Mouse (Mus musculus) forebrain, embryonic 16.5 days (tissue): Measurements from ENCODE around the gene Stx6. TPM values are rescaled to one million over a fixed set of nuclear protein-coding genes. Genes with fewer than 3 reads are reported as not detected.

Source experiments
- ATAC-seq: fragments of 200-750 bp; cut with Nextera tagmentation; 2 replicates; pipeline ENCODE4 v1.8.0; 2017; ENCODE audit warnings: mild to moderate bottlenecking, moderate library complexity
- H3K27ac ChIP-seq: fragments of 300-500 bp; sonication (generic); 2 replicates; pipeline ENCODE4 v1.5.1; 2014; ENCODE audit warnings: low read length, control low read depth
- H3K27me3 ChIP-seq: fragments of 300-500 bp; sonication (generic); replicated peaks from 2 replicates; pipeline ENCODE4 v1.6.1; 2014; ENCODE audit warnings: low read length; ENCODE audit not compliant: control insufficient read depth, insufficient read depth
- H3K36me3 ChIP-seq: fragments of 300-500 bp; sonication (generic); 2 replicates; pipeline ENCODE4 v1.6.1; 2014; ENCODE audit not compliant: control insufficient read depth, insufficient read depth
- H3K4me1 ChIP-seq: fragments of 300-500 bp; sonication (generic); replicated peaks from 2 replicates; pipeline ENCODE4 v1.6.1; 2014; ENCODE audit warnings: low read length; ENCODE audit not compliant: control insufficient read depth, insufficient read depth
- H3K4me2 ChIP-seq: fragments of 300-500 bp; sonication (generic); 2 replicates; pipeline ENCODE4 v1.6.1; 2014; ENCODE audit warnings: mild to moderate bottlenecking, low read length, control low read depth
- H3K4me3 ChIP-seq: fragments of 300-500 bp; sonication (generic); replicated peaks from 2 replicates; pipeline ENCODE4 v1.5.1; 2014; ENCODE audit warnings: mild to moderate bottlenecking, low read length, control low read depth
- H3K9ac ChIP-seq: fragments of 300-500 bp; sonication (generic); replicated peaks from 2 replicates; pipeline ENCODE4 v1.6.1; 2014; ENCODE audit warnings: low read depth, low read length, control low read depth
- H3K9me3 ChIP-seq: fragments of 300-500 bp; sonication (generic); 2 replicates; pipeline ENCODE4 v1.6.1; 2016; ENCODE audit warnings: low read length; ENCODE audit not compliant: control insufficient read depth
- WGBS: fragments of 180-500 bp; shearing (Covaris S2); extraction: QIAGEN DNeasy Blood & Tissue Kit; methylation state at CpG from one replicate; pipeline ENCODE4 v1.1.7; 2014; 5-methylcytosine and 5-hydroxymethylcytosine counted together
- polyA plus RNA-seq: library from polyadenylated mRNA; unstranded; fragments of >200 nt; fragmentation: Nextera tagmentation; extraction: Ambion mirVana; gene quantifications from 2 replicates; pipeline ENCODE4 v1.2.1, GENCODE M21; 2015

Gene Stx6
- polyA plus RNA-seq, 1 experiment from 2014 or later = 125 TPM

DNA sequence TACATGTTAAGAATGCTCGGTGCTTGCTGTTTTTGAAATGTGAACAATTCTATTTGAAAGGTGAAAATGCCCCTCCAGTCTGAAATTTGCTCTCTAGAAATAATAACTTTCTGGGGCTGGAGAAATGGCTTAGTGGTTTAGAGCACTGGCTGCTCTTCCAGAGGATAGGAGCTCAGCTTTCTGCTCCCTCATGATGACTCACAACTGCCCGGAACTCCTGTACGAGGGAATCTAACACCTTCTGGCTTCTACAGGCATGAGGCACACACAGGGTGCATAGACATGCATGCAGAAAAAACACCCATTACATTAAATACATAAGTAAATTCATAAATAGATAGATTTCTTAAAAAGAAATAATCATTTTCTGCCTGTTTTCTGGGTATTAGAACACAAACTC lies 25.7 kb downstream of the Stx6 start:
- H3K27ac ChIP-seq = no peak overlapping the region
- H3K4me1 ChIP-seq = no peaks in the 10 kb centered on the region
- H3K27me3 ChIP-seq = no peaks in the 10 kb centered on the region
- no peaks in the 10 kb centered on the region for H3K9me3 ChIP-seq
- 74% methylated on average over 3 of the region's 3 CpGs for WGBS
- no peak for ATAC-seq
- no peak overlapping the region for H3K4me3 ChIP-seq
- H3K36me3 ChIP-seq = peaks cover 12% of the 10 kb centered on the region
- no peak overlapping the region for H3K9ac ChIP-seq
- H3K4me2 ChIP-seq = no peak overlapping the region

DNA sequence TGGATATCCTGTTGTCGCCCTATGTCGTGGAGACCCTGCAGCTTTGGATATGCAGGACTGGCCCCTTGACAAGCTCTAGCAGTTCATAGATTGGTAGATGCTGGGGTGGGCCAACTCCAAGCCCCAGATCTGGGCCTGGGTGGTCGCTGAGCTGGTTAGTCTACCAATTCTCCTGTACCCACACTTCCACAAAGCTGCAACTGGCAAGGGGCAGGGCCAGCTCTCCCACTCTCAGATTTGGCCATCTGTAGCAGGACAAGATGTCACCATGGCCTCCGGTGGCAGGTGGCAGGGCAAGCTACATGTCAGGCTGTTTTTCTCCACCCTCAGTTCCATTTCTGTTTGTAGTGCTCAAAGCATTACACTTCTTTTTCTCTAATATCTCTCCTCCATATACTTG lies 30.1 kb downstream of the Stx6 start:
- 81% methylated on average over 4 of the region's 4 CpGs for WGBS
- no peak overlapping the region for H3K4me2 ChIP-seq
- H3K27ac ChIP-seq = no peak overlapping the region
- H3K4me3 ChIP-seq = no peak overlapping the region
- H3K36me3 ChIP-seq = 0 out of 2 replicates have a peak, but pooled peaks cover 8% of the 10 kb centered on the region
- no peak overlapping the region for H3K9ac ChIP-seq
- no peak for ATAC-seq
- no peaks in the 10 kb centered on the region for H3K27me3 ChIP-seq
- H3K4me1 ChIP-seq = peaks cover 13% of the 10 kb centered on the region
- H3K9me3 ChIP-seq = no peaks in the 10 kb centered on the region

DNA sequence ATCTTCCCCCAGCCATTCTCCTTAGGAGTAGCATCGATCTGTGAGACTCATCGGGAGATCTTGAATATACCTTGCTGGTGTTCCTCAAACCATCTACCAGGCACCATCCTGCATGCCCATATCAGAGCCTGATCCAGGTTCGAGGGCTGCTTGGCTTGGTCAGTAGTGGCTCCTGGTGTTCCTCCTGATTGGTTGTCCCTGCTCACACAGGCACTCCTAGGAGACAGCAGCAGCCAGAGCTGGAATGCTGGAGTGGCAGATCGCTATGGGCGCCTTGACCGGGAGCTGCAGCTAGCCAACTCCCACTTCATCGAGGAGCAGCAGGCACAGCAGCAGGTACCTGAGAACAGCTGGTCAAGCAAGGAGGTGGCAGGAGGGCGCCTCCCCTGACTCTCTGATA lies 32.7 kb downstream of the Stx6 start:
- no peak for ATAC-seq
- Histone ChIP-seq H3K27me3 (no peaks in the 10 kb centered on the region), H3K9ac (no peak overlapping the region), H3K4me3 (no peak overlapping the region), H3K27ac (0 out of 2 replicates have a peak overlapping the region, but pooled peaks have one; percentile 24), H3K9me3 (no peaks in the 10 kb centered on the region), H3K4me2 (no peak overlapping the region), H3K4me1 (peaks cover 33% of the 10 kb centered on the region), H3K36me3 (0 out of 2 replicates have a peak, but pooled peaks cover 8% of the 10 kb centered on the region)
- WGBS = 86% methylated on average over 8 of the region's 8 CpGs

DNA sequence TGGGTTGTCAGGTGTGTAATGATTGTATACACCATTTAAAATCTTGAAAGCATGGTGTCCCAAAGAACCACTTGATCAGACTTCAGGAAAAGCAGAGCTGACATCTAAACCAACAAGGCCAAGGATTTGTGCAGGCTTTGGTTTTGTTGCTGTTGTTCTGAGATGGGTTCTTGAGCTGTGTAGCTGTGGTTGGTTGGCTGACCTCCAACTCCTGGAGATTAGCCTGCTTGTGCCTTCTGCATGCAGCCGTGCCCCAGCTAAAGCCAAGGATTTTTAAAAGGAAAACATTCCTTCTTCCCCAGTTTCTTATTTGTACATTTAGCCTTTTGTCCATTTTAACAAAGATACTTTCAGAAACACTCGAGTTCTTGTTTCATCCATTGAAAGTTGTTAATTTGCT lies 33.2 kb downstream of the Stx6 start:
- no peak for ATAC-seq
- Histone ChIP-seq H3K4me2 (no peak overlapping the region), H3K4me1 (peaks cover 37% of the 10 kb centered on the region), H3K4me3 (no peak overlapping the region), H3K9me3 (no peaks in the 10 kb centered on the region), H3K9ac (no peak overlapping the region), H3K27ac (peak overlapping the region; percentile 65; the same call in 1 of the 2 replicates), H3K27me3 (no peaks in the 10 kb centered on the region), H3K36me3 (0 out of 2 replicates have a peak, but pooled peaks cover 8% of the 10 kb centered on the region)
- WGBS = 15% methylated on average over 2 of the region's 2 CpGs

DNA sequence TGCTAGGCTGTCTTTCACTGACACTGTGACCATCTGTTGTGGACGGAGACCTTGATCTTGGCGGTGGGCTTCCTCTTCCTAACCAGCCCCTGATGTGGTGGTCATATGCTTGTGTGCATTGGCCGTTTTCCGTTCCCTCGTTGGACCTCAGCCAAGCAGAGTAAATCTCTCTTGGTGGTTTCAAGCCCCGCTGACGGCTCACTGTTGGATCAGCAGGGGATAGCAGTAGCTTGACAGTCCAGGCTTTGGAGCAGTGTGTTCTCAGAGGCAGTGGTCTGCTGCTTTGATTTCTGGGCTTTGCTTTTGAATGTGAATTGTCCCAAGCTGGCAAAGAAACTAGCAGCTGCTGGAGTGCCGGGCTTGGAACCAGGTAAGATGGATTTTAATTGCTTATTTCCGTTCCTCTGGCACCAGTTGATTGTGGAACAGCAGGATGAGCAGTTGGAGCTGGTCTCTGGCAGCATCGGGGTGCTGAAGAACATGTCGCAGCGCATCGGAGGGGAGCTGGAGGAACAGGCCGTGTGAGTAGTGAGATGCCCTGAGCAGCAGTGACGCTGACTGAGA lies 34.4 kb downstream of the Stx6 start:
- Histone ChIP-seq H3K4me3 (no peak overlapping the region), H3K36me3 (0 out of 2 replicates have a peak, but pooled peaks cover 5% of the 10 kb centered on the region), H3K27me3 (no peaks in the 10 kb centered on the region), H3K9me3 (no peaks in the 10 kb centered on the region), H3K9ac (no peak overlapping the region), H3K27ac (peak overlapping the region; percentile 90), H3K4me2 (no peak overlapping the region), H3K4me1 (peaks cover 44% of the 10 kb centered on the region)
- ATAC-seq = peak; percentile 80
- 32% methylated on average over 15 of the region's 15 CpGs for WGBS

DNA sequence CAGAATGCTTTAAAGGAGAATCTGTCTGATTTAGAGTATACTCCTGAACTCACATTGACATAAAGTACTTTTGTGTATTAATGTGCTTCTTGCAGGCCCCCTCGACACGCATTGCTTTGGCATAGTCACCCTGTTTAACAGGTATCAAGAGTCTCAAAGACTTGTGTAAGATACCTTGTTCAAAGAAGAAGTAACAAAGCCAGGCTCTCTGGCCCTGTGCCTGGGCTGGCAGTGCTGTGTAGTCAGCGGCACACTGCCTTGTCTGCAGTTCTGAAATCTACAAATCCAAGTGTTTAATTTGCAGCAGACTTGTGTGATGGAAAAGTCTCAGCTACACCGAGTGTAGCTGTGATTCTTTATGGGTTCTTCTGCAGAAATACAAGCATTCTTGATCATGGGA lies 38.2 kb downstream of the Stx6 start:
- Histone ChIP-seq H3K4me3 (no peak overlapping the region), H3K9me3 (no peaks in the 10 kb centered on the region), H3K27me3 (no peaks in the 10 kb centered on the region), H3K4me2 (no peak overlapping the region), H3K36me3 (peaks cover 4% of the 10 kb centered on the region; the same call in 1 of the 2 replicates), H3K27ac (peak overlapping the region; percentile 90), H3K4me1 (peaks cover 55% of the 10 kb centered on the region), H3K9ac (no peak overlapping the region)
- 36% methylated on average over 4 of the region's 4 CpGs for WGBS
- no peak; the same call in 1 of the 2 replicates for ATAC-seq

DNA sequence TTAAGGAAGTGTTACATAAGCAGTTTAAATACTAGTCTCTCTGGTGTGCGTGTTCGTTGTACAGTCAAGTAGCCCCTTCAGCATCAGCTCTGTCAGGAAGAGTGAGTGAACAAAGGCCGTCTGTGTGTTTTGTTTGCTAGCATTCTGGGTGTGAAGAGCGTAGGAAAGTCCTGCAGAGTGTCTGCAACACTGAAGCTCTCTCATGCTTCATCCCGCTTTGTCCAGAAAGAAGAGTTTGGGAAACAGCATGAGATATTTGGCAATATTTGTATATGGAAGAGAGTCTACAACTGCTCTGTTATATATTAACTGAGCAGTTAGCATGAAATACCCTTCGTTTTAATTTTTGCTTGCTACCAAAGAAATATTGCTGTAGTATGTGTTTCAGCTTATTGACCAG lies 41.0 kb downstream of the Stx6 start:
- no peak overlapping the region for H3K27ac ChIP-seq
- no peaks in the 10 kb centered on the region for H3K9me3 ChIP-seq
- no peaks in the 10 kb centered on the region for H3K27me3 ChIP-seq
- H3K36me3 ChIP-seq = peaks cover 7% of the 10 kb centered on the region; the same call in 1 of the 2 replicates
- H3K9ac ChIP-seq = no peak overlapping the region
- no peak overlapping the region for H3K4me2 ChIP-seq
- peaks cover 57% of the 10 kb centered on the region for H3K4me1 ChIP-seq
- WGBS = 61% methylated on average over 6 of the region's 6 CpGs
- no peak for ATAC-seq
- H3K4me3 ChIP-seq = no peak overlapping the region

DNA sequence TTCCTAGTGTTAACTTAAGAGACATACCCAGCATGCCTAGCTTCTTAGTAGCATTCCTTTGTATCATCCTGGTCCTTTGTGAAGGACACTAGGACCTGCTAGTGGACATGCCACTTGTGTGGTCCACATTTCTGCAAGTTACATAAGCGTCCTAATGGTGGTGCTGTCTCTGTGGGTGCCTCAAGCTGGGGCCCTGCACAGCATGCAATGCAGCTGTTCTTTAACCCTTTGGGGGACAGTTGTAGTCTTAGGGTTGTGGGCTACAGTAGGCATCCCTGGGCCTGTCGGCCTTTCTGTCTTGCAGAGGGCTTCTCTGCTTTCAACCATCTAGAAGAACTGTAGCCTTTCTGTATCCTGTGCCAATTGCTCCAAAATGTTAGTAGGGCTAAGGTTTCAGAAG lies 42.5 kb downstream of the Stx6 start:
- 49% methylated on average over 2 of the region's 2 CpGs for WGBS
- H3K9me3 ChIP-seq = no peaks in the 10 kb centered on the region
- H3K27me3 ChIP-seq = no peaks in the 10 kb centered on the region
- ATAC-seq = no peak
- no peak overlapping the region for H3K4me3 ChIP-seq
- H3K27ac ChIP-seq = peak overlapping the region; percentile 9; the same call in 1 of the 2 replicates
- H3K4me2 ChIP-seq = no peak overlapping the region
- H3K4me1 ChIP-seq = peaks cover 60% of the 10 kb centered on the region
- H3K9ac ChIP-seq = no peak overlapping the region
- peaks cover 7% of the 10 kb centered on the region; the same call in 1 of the 2 replicates for H3K36me3 ChIP-seq

DNA sequence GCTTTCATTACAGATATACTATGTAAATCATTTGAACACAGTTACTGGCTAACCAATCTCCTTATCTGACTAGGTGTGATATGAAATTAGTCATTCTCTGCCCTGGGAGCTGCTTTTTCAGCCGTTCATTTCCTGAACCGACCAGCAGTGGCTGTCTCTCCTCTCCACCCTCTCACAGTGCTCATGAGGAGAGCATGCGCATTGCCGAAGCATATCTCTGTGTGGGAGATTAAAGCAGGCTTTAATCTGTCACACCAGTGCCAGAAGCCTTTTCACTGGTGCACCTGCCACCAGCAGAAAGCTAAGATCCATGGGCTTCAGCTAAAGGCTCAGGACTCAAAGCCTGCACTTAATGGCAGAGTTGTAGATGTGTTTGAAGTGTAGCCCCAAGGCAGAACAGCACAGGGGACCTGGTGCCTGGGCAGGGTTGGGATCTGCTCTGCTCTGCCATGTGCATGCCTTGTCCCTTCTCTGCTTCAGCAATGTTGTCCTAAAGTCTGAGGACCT lies 42.9 kb downstream of the Stx6 start:
- WGBS = 34% methylated on average over 4 of the region's 4 CpGs
- Histone ChIP-seq H3K9me3 (no peaks in the 10 kb centered on the region), H3K36me3 (peaks cover 7% of the 10 kb centered on the region; the same call in 1 of the 2 replicates), H3K4me3 (no peak overlapping the region), H3K9ac (no peak overlapping the region), H3K27me3 (no peaks in the 10 kb centered on the region), H3K4me1 (peaks cover 60% of the 10 kb centered on the region), H3K27ac (peak overlapping the region; percentile 9), H3K4me2 (no peak overlapping the region)
- no peak for ATAC-seq
